Mouse (Mus musculus): ENCODE data around the gene Tenm4.

- no peak for TF ChIP-seq HCFC1 (IDR thresholded peaks at IDR 0.05; ENCODE audit: borderline replicate concordance, insufficient read depth, low read length)
- TF ChIP-seq ZC3H11A (IDR thresholded peaks at IDR 0.05; ENCODE audit: borderline replicate concordance, low read depth, low read length) = no peak
Measured at GRCm38 (mm10) chr7:96142973-96143596, 28.0 kb upstream of the Tenm4 start.
